Mouse (Mus musculus) CH12.LX (cell line): ENCODE data around the gene D630023F18Rik. TPM values are rescaled to one million over a fixed set of nuclear protein-coding genes. Genes with fewer than 3 reads are reported as not detected.

ENCODE experiments used
- DNase-seq: peaks from one replicate; pipeline ENCODE4 v3.0.0-alpha.2; 2013; ENCODE audit errors: extremely low read depth
- H3K27ac ChIP-seq: 2 replicates; pipeline ENCODE4 v1.5.1; 2012; ENCODE audit warnings: low read depth, mild to moderate bottlenecking, control low read depth, moderate library complexity; ENCODE audit not compliant: insufficient read depth
- H3K27me3 ChIP-seq: replicated peaks from 2 replicates; pipeline ENCODE3; 2012; ENCODE audit warnings: inconsistent platforms
- H3K36me3 ChIP-seq, 2 experiments: replicated peaks in 1 of 2; 2 replicates each; pipeline versions ENCODE3 to v1.6.1; 2012; ENCODE audit warnings: inconsistent platforms in 1 of 2, low read length in 1 of 2, mild to moderate bottlenecking in 1 of 2, mixed read lengths in 1 of 2, moderate library complexity in 1 of 2; ENCODE audit not compliant: control insufficient read depth in 1 of 2, insufficient read depth in 1 of 2
- H3K4me1 ChIP-seq, 2 experiments: 2 replicates each; pipeline ENCODE4 v1.6.1; 2012; ENCODE audit warnings: inconsistent platforms in 1 of 2, moderate library complexity in 1 of 2; ENCODE audit not compliant: insufficient read depth in 2 of 2, control insufficient read depth in 1 of 2
- H3K4me2 ChIP-seq: 2 replicates; pipeline ENCODE4 v1.6.1; 2012; ENCODE audit warnings: low read depth, mild to moderate bottlenecking, control low read depth; ENCODE audit not compliant: poor library complexity, insufficient read depth, severe bottlenecking
- H3K4me3 ChIP-seq, 3 experiments: fragments of 150-350 bp in 1 of 3; sonication (generic) in 1 of 3; replicated peaks in 1 of 3; 2 replicates each; pipeline versions ENCODE3 to v1.5.1; 2011 to 2012; ENCODE audit warnings: low read depth in 2 of 3, low read length in 2 of 3, mild to moderate bottlenecking in 2 of 3, moderate library complexity in 2 of 3, control low read depth in 1 of 3, improper control_type of control experiment in 1 of 3, inconsistent platforms in 1 of 3, mixed read lengths in 1 of 3; ENCODE audit not compliant: poor library complexity in 1 of 3
- H3K79me2 ChIP-seq: replicated peaks from 2 replicates; pipeline ENCODE4 v1.6.1; 2012; ENCODE audit warnings: mild to moderate bottlenecking, moderate library complexity; ENCODE audit not compliant: control insufficient read depth, poor library complexity, insufficient read depth, severe bottlenecking; ENCODE audit errors: extremely low read depth
- H3K9ac ChIP-seq: 2 replicates; pipeline ENCODE4 v1.6.1; 2012; ENCODE audit warnings: low read depth, mild to moderate bottlenecking, control low read depth, moderate library complexity; ENCODE audit not compliant: insufficient read depth
- H3K9me3 ChIP-seq: replicated peaks from 2 replicates; pipeline ENCODE3; 2012; ENCODE audit warnings: low read length, inconsistent platforms, mixed read lengths
- BHLHE40 ChIP-seq: IDR thresholded peaks from 2 replicates; pipeline ENCODE4 v1.6.1; 2011; ENCODE audit warnings: mild to moderate bottlenecking, low read depth, low read length, improper control_type of control experiment
- CHD1 ChIP-seq: IDR thresholded peaks from 2 replicates; pipeline ENCODE4 v1.6.1; 2012; ENCODE audit warnings: low read depth, low read length, improper control_type of control experiment, inconsistent platforms
- ELF1 ChIP-seq: IDR thresholded peaks from 2 replicates; pipeline ENCODE4 v1.6.1; 2014; ENCODE audit warnings: low read depth, mild to moderate bottlenecking, inconsistent platforms, low read length, improper control_type of control experiment
- ETS1 ChIP-seq: conservative IDR thresholded peaks from 2 replicates; pipeline ENCODE4 v1.6.1; 2012; ENCODE audit warnings: low read depth, mild to moderate bottlenecking, inconsistent platforms, low read length, improper control_type of control experiment, moderate library complexity
- GABPA ChIP-seq: IDR thresholded peaks from 2 replicates; pipeline ENCODE4 v1.6.1; 2012; ENCODE audit warnings: low read depth, low read length, improper control_type of control experiment, inconsistent platforms; ENCODE audit not compliant: insufficient replicate concordance
- HCFC1 ChIP-seq: IDR thresholded peaks from 2 replicates; pipeline ENCODE4 v1.6.1; 2012; ENCODE audit warnings: low read depth, mild to moderate bottlenecking, inconsistent platforms, low read length, improper control_type of control experiment
- IRF4 ChIP-seq: IDR thresholded peaks from 2 replicates; pipeline ENCODE4 v1.6.1; 2014; ENCODE audit warnings: low read depth, mild to moderate bottlenecking, inconsistent platforms, low read length, improper control_type of control experiment
- JUN ChIP-seq: IDR thresholded peaks from 2 replicates; pipeline ENCODE4 v1.6.1; 2011; ENCODE audit warnings: low read depth, mild to moderate bottlenecking, low read length, improper control_type of control experiment, moderate library complexity; ENCODE audit not compliant: insufficient read depth
- MAFK ChIP-seq: IDR thresholded peaks from 2 replicates; pipeline ENCODE4 v1.6.1; 2011; ENCODE audit warnings: low read length, improper control_type of control experiment; ENCODE audit not compliant: insufficient replicate concordance
- MAX ChIP-seq: IDR thresholded peaks from 2 replicates; pipeline ENCODE4 v1.6.1; 2011; ENCODE audit warnings: low read length, improper control_type of control experiment
- MAZ ChIP-seq: IDR thresholded peaks from 2 replicates; pipeline ENCODE4 v1.6.1; 2012; ENCODE audit warnings: low read depth, mild to moderate bottlenecking, inconsistent platforms, low read length, improper control_type of control experiment, moderate library complexity
- NRF1 ChIP-seq: IDR thresholded peaks from 2 replicates; pipeline ENCODE4 v1.6.1; 2014; ENCODE audit warnings: low read depth, mild to moderate bottlenecking, inconsistent platforms, low read length, improper control_type of control experiment, moderate library complexity
- RAD21 ChIP-seq: IDR thresholded peaks from 2 replicates; pipeline ENCODE4 v1.6.1; 2011; ENCODE audit warnings: low read depth, mild to moderate bottlenecking, low read length, improper control_type of control experiment, moderate library complexity
- RCOR1 ChIP-seq: conservative IDR thresholded peaks from 2 replicates; pipeline ENCODE4 v1.6.1; 2012; ENCODE audit warnings: low read depth, mild to moderate bottlenecking, inconsistent platforms, low read length, improper control_type of control experiment
- SIN3A ChIP-seq: IDR thresholded peaks from 2 replicates; pipeline ENCODE4 v1.6.1; 2012; ENCODE audit warnings: low read length, improper control_type of control experiment, inconsistent platforms
- SMC3 ChIP-seq: IDR thresholded peaks from 2 replicates; pipeline ENCODE4 v1.6.1; 2011; ENCODE audit warnings: low read depth, low read length, improper control_type of control experiment
- UBTF ChIP-seq: IDR thresholded peaks from 2 replicates; pipeline ENCODE4 v1.6.1; 2012; ENCODE audit warnings: low read depth, mild to moderate bottlenecking, inconsistent platforms, low read length, improper control_type of control experiment, moderate library complexity
- ZMIZ1 ChIP-seq: IDR thresholded peaks from 2 replicates; pipeline ENCODE4 v1.6.1; 2012; ENCODE audit warnings: low read depth, mild to moderate bottlenecking, inconsistent platforms, low read length, improper control_type of control experiment
- ZNF384 ChIP-seq: IDR thresholded peaks from 2 replicates; pipeline ENCODE4 v1.6.1; 2012; ENCODE audit warnings: low read depth, low read length, improper control_type of control experiment, inconsistent platforms
- dilution Hi-C: fragments of 300-500 bp; cut with MboI; formaldehyde crosslinking; loops from 2 replicates; pipeline ENCODE4 v1.14.3; 2020; ENCODE audit warnings: low sequenced_read_pairs; ENCODE audit not compliant: extremely low pct_unique_long_range_greater_than_20kb, extremely low pct_ligation_motif_present
- in situ Hi-C: fragments of 300-500 bp; cut with MboI; formaldehyde crosslinking; loops from 3 replicates; pipeline ENCODE4 v1.14.3; 2019; ENCODE audit warnings: low sequenced_read_pairs, low pct_ligation_motif_present, low pct_unique_long_range_greater_than_20kb, mixed read lengths
- polyA plus RNA-seq: library from polyadenylated mRNA; unstranded; fragments of >175 nt; gene quantifications from 2 replicates; pipeline ENCODE4 v1.2.1, GENCODE M21; 2012; ENCODE audit warnings: low read depth; ENCODE audit not compliant: insufficient read length
- total RNA-seq, 2 experiments: library from RNA; depleted of rRNA; stranded (reverse); fragments of 300-350 nt in 1 of 2; fragments of >200 nt in 1 of 2; gene quantifications; 2 replicates each; pipeline ENCODE4 v1.2.3; 2012 to 2014

D630023F18Rik gene
- total and polyA plus RNA-seq, 3 experiments: 0.13 to 0.17 TPM; not detected in 1

GRCm38 (mm10) chr1:65107654-65108279 lies 15.2 kb downstream of the D630023F18Rik start:
- Histone ChIP-seq H3K27me3 (no peaks in the 10 kb centered on the region), H3K9ac (no peak overlapping the region), H3K4me2 (peak overlapping the region; percentile 15; the same call in 1 of the 2 replicates), H3K4me1 (peaks cover 0 to 18% of the 10 kb centered on the region in 2 experiments; a peak in 2 of 4 replicates), H3K79me2 (no peaks in the 10 kb centered on the region), H3K27ac (no peak overlapping the region), H3K4me3 (no peak overlapping the region), H3K9me3 (no peaks in the 10 kb centered on the region), H3K36me3 (no peaks in the 10 kb centered on the region)
- dilution Hi-C loops (no loop called here), in situ Hi-C loops (no loop called here)
- TF ChIP-seq ETS1: no peak
- no peak for TF ChIP-seq GABPA
- TF ChIP-seq MAFK: no peak
- TF ChIP-seq NRF1: no peak
- no peak for TF ChIP-seq HCFC1
- no peak for TF ChIP-seq RAD21
- TF ChIP-seq ZNF384: no peak
- no peak for TF ChIP-seq SMC3
- no peak for DNase-seq

DNA sequence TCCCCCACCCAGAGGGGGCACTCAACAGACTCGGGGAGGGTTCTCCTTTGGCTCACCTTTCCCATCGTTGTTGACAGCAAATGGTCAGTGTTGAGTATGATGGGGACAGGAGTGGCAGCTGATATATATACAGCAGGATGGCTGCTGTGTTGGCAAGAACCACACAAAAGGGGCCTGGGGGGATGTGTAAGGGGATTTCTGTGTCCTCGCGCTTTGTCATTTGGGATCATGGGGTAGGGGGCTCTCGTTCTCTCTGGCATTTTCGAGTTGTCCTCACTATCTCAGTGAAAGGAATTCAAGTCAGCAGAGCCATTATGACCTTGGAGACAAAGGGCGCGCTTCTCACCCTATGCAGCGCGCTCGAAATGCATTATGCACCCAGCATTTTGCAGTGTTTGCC lies 19.7 kb downstream of the D630023F18Rik start, which contains the start of gene Cryga:
TSS of gene Cryga (minus strand) at position 101 of the 400 bp plus-strand sequence.
- no peaks in the 10 kb centered on the region for H3K27me3 ChIP-seq
- H3K9ac ChIP-seq: no peak within 1 kb of the TSS
- no peaks in the 10 kb centered on the region for H3K36me3 ChIP-seq
- H3K4me2 ChIP-seq: no peak within 1 kb of the TSS
- DNase-seq: no peak
- no peaks in the 10 kb centered on the region for H3K79me2 ChIP-seq
- H3K4me3 ChIP-seq: no peak within 1 kb of the TSS
- H3K9me3 ChIP-seq: no peaks in the 10 kb centered on the region
- dilution Hi-C loops: no loop called here
- TF ChIP-seq ZMIZ1 (no peak), MAX (no peak), JUN (no peak), RAD21 (no peak), CHD1 (no peak), ELF1 (no peak)
- 0 out of 4 replicates have a peak, but pooled peaks cover 0 to 5% of the 10 kb centered on the region in 2 experiments for H3K4me1 ChIP-seq
- in situ Hi-C loops: no loop called here
- no peak within 1 kb of the TSS for H3K27ac ChIP-seq

- no peaks in the 10 kb centered on the region for H3K27me3 ChIP-seq
- no peaks in the 10 kb centered on the region for H3K36me3 ChIP-seq
- H3K9ac ChIP-seq: no peak overlapping the region
- DNase-seq: no peak
- no peak overlapping the region for H3K4me3 ChIP-seq
- in situ Hi-C loops (no loop called here), dilution Hi-C loops (no loop called here)
- no peak for TF ChIP-seq MAZ
- TF ChIP-seq ELF1: no peak
- no peak for TF ChIP-seq JUN
- TF ChIP-seq RCOR1: no peak
- TF ChIP-seq RAD21: no peak
- TF ChIP-seq ZMIZ1: no peak
- TF ChIP-seq BHLHE40: no peak
- TF ChIP-seq MAX: no peak
- no peak for TF ChIP-seq GABPA
- TF ChIP-seq IRF4: no peak
- TF ChIP-seq SIN3A: no peak
- TF ChIP-seq UBTF: no peak
- H3K4me1 ChIP-seq: no peaks in the 10 kb centered on the region
- no peak overlapping the region for H3K4me2 ChIP-seq
- no peaks in the 10 kb centered on the region for H3K79me2 ChIP-seq
- H3K9me3 ChIP-seq: no peaks in the 10 kb centered on the region
- H3K27ac ChIP-seq: no peak overlapping the region
Observed at GRCm38 (mm10) chr1:65096953-65097352, 26.1 kb downstream of the D630023F18Rik start.
